Mouse (Mus musculus) MEL (cell line): Measurements from ENCODE around the gene Kank1.

Source experiments
- BHLHE40 ChIP-seq: IDR thresholded peaks from 2 replicates; pipeline ENCODE4 v1.6.1; 2012; ENCODE audit warnings: low read depth, mild to moderate bottlenecking, inconsistent platforms, low read length, improper control_type of control experiment, borderline replicate concordance
- CTCF ChIP-seq, 3 experiments: IDR thresholded peaks in 2 of 3; conservative IDR thresholded peaks in 1 of 3; 2 replicates each; pipeline ENCODE4 v1.5.1; 2011 to 2012; ENCODE audit warnings: low read length in 3 of 3, low read depth in 2 of 3, mild to moderate bottlenecking in 2 of 3, improper control_type of control experiment in 1 of 3, inconsistent platforms in 1 of 3, mixed read lengths in 1 of 3, moderate library complexity in 1 of 3; ENCODE audit not compliant: control insufficient read depth in 1 of 3, insufficient read depth in 1 of 3, poor library complexity in 1 of 3, severe bottlenecking in 1 of 3
- E2F4 ChIP-seq: IDR thresholded peaks from 2 replicates; pipeline ENCODE4 v1.6.1; 2011; ENCODE audit warnings: low read depth, low read length, improper control_type of control experiment, borderline replicate concordance
- EP300 ChIP-seq, 2 experiments: IDR thresholded peaks; 2 replicates each; pipeline ENCODE4 v1.6.1; 2011; ENCODE audit warnings: improper control_type of control experiment in 2 of 2, low read length in 2 of 2, low read depth in 1 of 2, mild to moderate bottlenecking in 1 of 2
- JUND ChIP-seq: IDR thresholded peaks from 2 replicates; pipeline ENCODE4 v1.6.1; 2011; ENCODE audit warnings: low read depth, mild to moderate bottlenecking, improper control_type of control experiment, low read length
- MXI1 ChIP-seq: IDR thresholded peaks from 2 replicates; pipeline ENCODE4 v1.6.1; 2011; ENCODE audit warnings: mild to moderate bottlenecking, low read depth, low read length, improper control_type of control experiment
- MYB ChIP-seq: IDR thresholded peaks from 2 replicates; pipeline ENCODE4 v1.6.1; 2011; ENCODE audit warnings: mild to moderate bottlenecking, low read depth, low read length, improper control_type of control experiment
- RAD21 ChIP-seq: IDR thresholded peaks from 2 replicates; pipeline ENCODE4 v1.6.1; 2011; ENCODE audit warnings: mild to moderate bottlenecking, low read depth, low read length, improper control_type of control experiment

DNA sequence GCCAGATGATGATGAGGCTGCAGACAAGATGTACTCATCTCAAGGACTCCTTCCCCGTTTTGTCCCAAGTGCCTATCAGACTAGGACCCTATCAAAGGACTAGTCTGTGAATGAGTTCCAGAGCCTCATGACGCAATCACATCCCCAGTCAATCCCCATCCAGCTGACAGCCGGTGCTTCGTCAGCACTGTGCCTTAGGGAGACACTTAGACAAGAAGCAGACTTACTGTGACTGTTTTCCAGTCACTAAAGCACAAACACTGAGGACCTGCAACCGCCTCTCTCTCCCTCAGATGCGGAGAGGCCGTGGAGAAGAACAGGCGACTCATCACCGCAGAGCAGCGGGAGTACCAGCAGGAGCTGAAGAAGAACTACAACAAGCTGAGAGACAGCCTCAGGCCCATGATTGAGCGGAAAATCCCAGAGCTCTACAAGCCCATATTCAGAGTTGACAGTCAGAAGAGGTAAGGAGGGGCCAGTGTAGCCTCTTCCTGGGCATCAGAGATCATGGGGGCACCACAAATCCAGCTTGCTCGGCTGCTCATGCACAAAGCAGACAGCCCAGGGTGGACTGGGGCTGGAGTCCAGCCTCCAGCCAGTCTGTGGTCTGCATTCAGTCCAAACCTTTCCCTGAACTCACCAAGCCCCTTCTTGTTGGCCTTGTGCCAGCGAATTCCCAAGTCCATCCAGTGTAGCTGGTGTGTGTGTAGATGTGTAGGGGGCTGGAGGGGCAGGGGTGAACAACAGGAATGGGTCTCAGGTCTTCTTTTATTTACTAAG lies 36.5 kb upstream of the Kank1 start:
- TF ChIP-seq MXI1 = no peak
- TF ChIP-seq E2F4 = no peak
- TF ChIP-seq JUND = no peak
- TF ChIP-seq BHLHE40 = no peak
- TF ChIP-seq CTCF (IDR thresholded peaks at IDR 0.05 in 2 of 3, conservative IDR thresholded peaks at IDR 0.05 in 1 of 3; ENCODE audit: control insufficient read depth in 1 of 3, insufficient read depth in 1 of 3, low read depth in 2 of 3, low read length in 3 of 3, poor library complexity in 1 of 3, severe bottlenecking in 1 of 3) = no peak
- TF ChIP-seq EP300 (IDR thresholded peaks at IDR 0.05; ENCODE audit: low read depth in 1 of 2, low read length in 2 of 2) = no peak
- no peak for TF ChIP-seq RAD21
- TF ChIP-seq MYB = no peak
